Mouse (Mus musculus) cerebellum, adult (tissue): ENCODE results near the gene Zcchc24.
A peak's percentile ranks its signal among the peaks of the same experiment; 100 is the strongest.

Experiments used
- ATAC-seq: cut with Nextera tagmentation; 2 replicates; pipeline ENCODE4 v1.9.2; 2017; ENCODE audit warnings: mild to moderate bottlenecking, moderate library complexity, mixed read lengths; ENCODE audit not compliant: insufficient number of reproducible peaks, low FRiP score, low TSS enrichment

The Zcchc24 gene

GRCm38 (mm10) chr14:25725690-25726089 lies 43.1 kb downstream of the Zcchc24 start:
- no peak for ATAC-seq

- ATAC-seq = peak; percentile 79
These were observed 43.8 kb downstream of the Zcchc24 start for GRCm38 (mm10) chr14:25725032-25725497.

- no peak for ATAC-seq
These were observed 47.7 kb downstream of the Zcchc24 start for GRCm38 (mm10) chr14:25720962-25721707.

GRCm38 (mm10) chr14:25719371-25719770 lies 49.5 kb downstream of the Zcchc24 start:
- no peak for ATAC-seq

- no peak for ATAC-seq
These were observed 50.4 kb downstream of the Zcchc24 start for GRCm38 (mm10) chr14:25718471-25718870.

GRCm38 (mm10) chr14:25717718-25718117 lies 51.1 kb downstream of the Zcchc24 start:
- ATAC-seq = no peak

- ATAC-seq = no peak
These were observed 52.3 kb downstream of the Zcchc24 start for GRCm38 (mm10) chr14:25716528-25716927.

- peak; percentile 65; the same call in 1 of the 2 replicates for ATAC-seq
These were observed 55.4 kb downstream of the Zcchc24 start for GRCm38 (mm10) chr14:25713443-25713842.

- no peak for ATAC-seq
These were observed 57.2 kb downstream of the Zcchc24 start for GRCm38 (mm10) chr14:25711602-25712001.

GRCm38 (mm10) chr14:25711177-25711576 lies 57.7 kb downstream of the Zcchc24 start:
- ATAC-seq = no peak

GRCm38 (mm10) chr14:25710681-25711080 lies 58.2 kb downstream of the Zcchc24 start:
- ATAC-seq = no peak

GRCm38 (mm10) chr14:25710073-25710472 lies 58.8 kb downstream of the Zcchc24 start:
- no peak for ATAC-seq

GRCm38 (mm10) chr14:25708917-25709316 lies 59.9 kb downstream of the Zcchc24 start:
- ATAC-seq = no peak

GRCm38 (mm10) chr14:25708451-25708850 lies 60.4 kb downstream of the Zcchc24 start:
- ATAC-seq = no peak

GRCm38 (mm10) chr14:25707691-25708181 lies 61.1 kb downstream of the Zcchc24 start:
- no peak for ATAC-seq

- no peak for ATAC-seq
These were observed 66.9 kb downstream of the Zcchc24 start for GRCm38 (mm10) chr14:25701986-25702385.

- no peak for ATAC-seq
These were observed 72.5 kb downstream of the Zcchc24 start for GRCm38 (mm10) chr14:25696356-25696755.

- no peak for ATAC-seq
These were observed 73.8 kb downstream of the Zcchc24 start for GRCm38 (mm10) chr14:25695059-25695458.

GRCm38 (mm10) chr14:25694569-25694897 lies 74.3 kb downstream of the Zcchc24 start:
- ATAC-seq = 0 out of 2 replicates have a peak, but pooled peaks have one; percentile 1

GRCm38 (mm10) chr14:25693888-25694568 lies 74.8 kb downstream of the Zcchc24 start, which contains the start of gene Ppif:
Gene Ppif (plus strand): TSS chr14:25694154.
- peak; percentile 92 for ATAC-seq

- ATAC-seq = no peak; the same call in none of the 2 replicates
These were observed 75.5 kb downstream of the Zcchc24 start for GRCm38 (mm10) chr14:25693271-25693887.
